10 mouse cellular contexts compared by ENCODE assay signal in the genomic region with DNA sequence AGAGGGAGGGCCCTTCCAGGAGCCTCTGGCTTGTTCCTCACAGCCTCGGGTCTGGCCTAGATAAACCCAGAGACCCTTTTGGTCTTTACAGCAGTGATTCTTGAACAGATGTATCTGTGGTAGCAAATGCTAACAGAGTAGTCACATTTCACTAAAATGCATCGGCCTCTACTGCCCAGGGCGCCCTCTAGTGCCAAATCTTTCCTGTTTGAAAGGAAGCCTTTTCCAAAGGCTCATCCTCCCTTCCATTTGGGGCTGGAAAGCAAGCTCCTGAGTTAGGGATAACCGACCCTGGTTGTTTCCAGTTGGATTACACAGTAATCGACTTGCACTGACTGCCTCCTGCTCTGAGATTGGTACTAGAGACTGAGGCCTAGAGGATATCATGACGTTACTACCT. TPM values are rescaled to one million over a fixed set of nuclear protein-coding genes. Genes with fewer than 3 reads are reported as not detected.
DNase-seq lines count a peak whose midpoint lies in the region; ATAC-seq and TF ChIP-seq lines count a peak whose summit lies in the region.
"Had no signal": no experiment of that assay in that cellular context is flagged by ENCODE, and none has a peak within 500 bp of the region (broad histone marks: within the 10 kb centered on the region; RNA-seq: fewer than 3 reads in every experiment).

No protein-coding gene starts in this region.

- H3K9me3 ChIP-seq in heart, postnatal 0 days (replicated peaks; ENCODE audit: control insufficient read depth, low read length), result no peaks in the 10 kb centered on the region
- H3K9me3 ChIP-seq: hindbrain, embryonic 15.5 days; neural tube, embryonic 13.5 days had no signal

- intact Hi-C loops in left cerebral cortex, adult 2 months (cut with DNase I), result loop anchor here (5.0 to 10.0 kb wide), 3 partner anchors 58 to 394 kb away; partner anchors contain the start of genes Alms1, Cct7, Nat8f4 and Pradc1

- no peaks in the 10 kb centered on the region for H3K36me3 ChIP-seq in heart, postnatal 0 days (replicated peaks; ENCODE audit: control insufficient read depth, insufficient read depth, low read length)
- H3K36me3 ChIP-seq: hindbrain, embryonic 15.5 days; neural tube, embryonic 13.5 days had no signal

- 4% methylated on average over 6 of the region's 6 CpGs for WGBS in heart, postnatal 0 days

- peaks cover 8% of the 10 kb centered on the region for H3K4me1 ChIP-seq in heart, postnatal 0 days (ENCODE audit: control insufficient read depth, insufficient read depth)

- no peak overlapping the region for H3K9ac ChIP-seq in heart, postnatal 0 days (replicated peaks; ENCODE audit: low read depth, low read length)
- H3K9ac ChIP-seq: hindbrain, embryonic 15.5 days; neural tube, embryonic 13.5 days had no signal

- H3K4me2 ChIP-seq in heart, postnatal 0 days (ENCODE audit: low read depth, low read length), result no peak overlapping the region

- H3K27ac ChIP-seq in heart, postnatal 0 days (ENCODE audit: low read depth), result no peak overlapping the region
- no peak overlapping the region for H3K27ac ChIP-seq in left cerebral cortex, adult 2 months
- H3K27ac ChIP-seq: hindbrain, embryonic 15.5 days; neural tube, embryonic 13.5 days had no signal

- H3K27me3 ChIP-seq in heart, postnatal 0 days (ENCODE audit: control insufficient read depth, insufficient read depth, low read length), result peaks cover 71% of the 10 kb centered on the region

- no peak for DNase-seq in heart, postnatal 0 days (ENCODE audit: low spot score)
- DNase-seq in heart, adult 8-10 months (ENCODE audit: low spot score), result no peak
- peak; percentile 62 for DNase-seq in urinary bladder, postnatal 14 days (ENCODE audit: low spot score)
- DNase-seq in urinary bladder, postnatal 4 days (ENCODE audit: low spot score in 2 of 2), result no peak
- DNase-seq in embryo, embryonic 9.5 days (ENCODE audit: extremely low spot score), result peak; percentile 55
- peak; percentile 74 to 78 for DNase-seq in left cerebral cortex, adult 2 months (ENCODE audit: extremely low spot score in 1 of 2, low spot score in 2 of 2)
- peak; percentile 78 for DNase-seq in retina, postnatal 1 day

- no peak for TF ChIP-seq EP300 in heart, postnatal 0 days (IDR thresholded peaks at IDR 0.05; ENCODE audit: low read depth)

- no peak for ATAC-seq in heart, postnatal 0 days (ENCODE audit: insufficient read depth, low read depth)
- no peak for ATAC-seq in megakaryocyte, adult 5-6 weeks (ENCODE audit: poor library complexity, severe bottlenecking)

- no peak overlapping the region for H3K4me3 ChIP-seq in heart, postnatal 0 days (ENCODE audit: low read depth, low read length)
- H3K4me3 ChIP-seq in left cerebral cortex, adult 2 months, result no peak overlapping the region

- peak; percentile 48 for TF ChIP-seq CTCF in heart, postnatal 0 days (IDR thresholded peaks at IDR 0.05; ENCODE audit: low read depth)
- peak; percentile 73 for TF ChIP-seq CTCF in left cerebral cortex, adult 2 months (IDR thresholded peaks at IDR 0.05)

RNA-seq across cellular contexts. Expression of gene Egr4, which starts 2.9 kb away (rescaled TPM):
- total RNA-seq in heart, postnatal 0 days (2014; rRNA removed; ENCODE audit: low replicate concordance), result not detected in 2 replicates
- polyA plus RNA-seq in heart, postnatal 0 days (2015; fragmentation: Nextera tagmentation; extraction: Ambion mirVana), result not detected in 2 replicates
- not detected for total RNA-seq in heart, adult 8-10 months (2022)
- total RNA-seq in left cerebral cortex, adult 2 months (2021), result 10 to 100 TPM; 43.7 to 95.7 TPM
- not detected in 2 replicates for total RNA-seq in megakaryocyte, adult 5-6 weeks (2015)
- total RNA-seq in megakaryocyte, adult 5-6 weeks (2017), result not detected in 2 replicates
- polyA plus RNA-seq: neural tube, embryonic 13.5 days had no signal

RNA-seq across cellular contexts. Expression of gene Fbxo41, which starts 7.7 kb away (rescaled TPM):
- 0.11 TPM in 1 of 2 replicates, not detected in the other for total RNA-seq in heart, postnatal 0 days (2014; rRNA removed; ENCODE audit: low replicate concordance)
- polyA plus RNA-seq in heart, postnatal 0 days (2015; fragmentation: Nextera tagmentation; extraction: Ambion mirVana), result not detected in 2 replicates
- under 1 TPM in 2 of 4 experiments, not detected in 2; 0.03 TPM for total RNA-seq in heart, adult 8-10 months (2022)
- 100 to 1,000 TPM; 101 to 102 TPM for total RNA-seq in left cerebral cortex, adult 2 months (2021)
- not detected in 2 replicates for total RNA-seq in megakaryocyte, adult 5-6 weeks (2015)
- total RNA-seq in megakaryocyte, adult 5-6 weeks (2017), result not detected in 2 replicates

RNA-seq across cellular contexts. Expression of gene Pradc1, which starts 58.7 kb away (rescaled TPM):
- total RNA-seq in heart, postnatal 0 days (2014; rRNA removed; ENCODE audit: low replicate concordance), result 14.7 and 20.4 TPM in 2 replicates
- 33.9 and 35.9 TPM in 2 replicates for polyA plus RNA-seq in heart, postnatal 0 days (2015; fragmentation: Nextera tagmentation; extraction: Ambion mirVana)
- 10 to 100 TPM; 11.5 to 12.6 (median 12.0) TPM for total RNA-seq in heart, adult 8-10 months (2022)
- total RNA-seq in left cerebral cortex, adult 2 months (2021), result 10 to 100 TPM; 25.3 to 26.0 TPM
- 24.3 and 26.6 TPM in 2 replicates for total RNA-seq in megakaryocyte, adult 5-6 weeks (2015)
- total RNA-seq in megakaryocyte, adult 5-6 weeks (2017), result 7.2 and 8.7 TPM in 2 replicates

RNA-seq across cellular contexts. Expression of gene Cct7, which starts 59.2 kb away (rescaled TPM):
- total RNA-seq in heart, postnatal 0 days (2014; rRNA removed; ENCODE audit: low replicate concordance), result 137 and 138 TPM in 2 replicates
- 243 and 246 TPM in 2 replicates for polyA plus RNA-seq in heart, postnatal 0 days (2015; fragmentation: Nextera tagmentation; extraction: Ambion mirVana)
- total RNA-seq in heart, adult 8-10 months (2022), result 100 to 1,000 TPM; 135 to 164 (median 150) TPM
- 100 to 1,000 TPM; 200 to 226 TPM for total RNA-seq in left cerebral cortex, adult 2 months (2021)
- 172 and 178 TPM in 2 replicates for total RNA-seq in megakaryocyte, adult 5-6 weeks (2015)
- total RNA-seq in megakaryocyte, adult 5-6 weeks (2017), result 167 and 192 TPM in 2 replicates

Comparison
In these comparisons a context has a peak if more than half of its experiments do, and no peak if none do; other contexts are left out.
1. DNase-seq: peak in urinary bladder, postnatal 14 days (single experiment), embryo, embryonic 9.5 days (single experiment), left cerebral cortex, adult 2 months (2 of 2) and retina, postnatal 1 day (single experiment); none in heart, postnatal 0 days (single experiment), heart, adult 8-10 months (single experiment) and urinary bladder, postnatal 4 days (0 of 2).
2. RNA of gene Egr4, which starts 2.9 kb away (total RNA-seq): 43.7 to 95.7 TPM in left cerebral cortex, adult 2 months; not detected in heart, postnatal 0 days, not detected in heart, adult 8-10 months and not detected in megakaryocyte, adult 5-6 weeks; every median in the first group is over 10 times any median in the second.
3. RNA of gene Fbxo41, which starts 7.7 kb away (total RNA-seq): 101 to 102 TPM in left cerebral cortex, adult 2 months; 0.11 TPM in heart, postnatal 0 days, 0.03 TPM in heart, adult 8-10 months and not detected in megakaryocyte, adult 5-6 weeks; every median in the first group is over 10 times any median in the second.